20 mouse cellular contexts compared by ENCODE assay signal in genomic region chr5:39049141-39049540, GRCm38 (mm10).
"Had no signal": no experiment of that assay in that cellular context is flagged by ENCODE, and none has a peak within 500 bp of the region (broad histone marks: within the 10 kb centered on the region; RNA-seq: fewer than 3 reads in every experiment).

No protein-coding gene starts in this region.

- ATAC-seq: forebrain, embryonic 13.5 days; forebrain, embryonic 14.5 days; forebrain, embryonic 15.5 days; forebrain, embryonic 16.5 days; forebrain, postnatal 0 days had no signal

- DNase-seq: cerebellum, adult 8-10 months; cerebellum, adult 9-10 months; cerebellum, adult 9-11 months; cerebellum, postnatal 10 days; cerebellum, postnatal 14 days; cerebellum, postnatal 25 days; cerebellum, postnatal 36 days; embryo, embryonic 11 days; forebrain, postnatal 0 days; gastrocnemius, adult 2 months; gastrocnemius, postnatal 10 days; gastrocnemius, postnatal 14 days; gastrocnemius, postnatal 25 days; gastrocnemius, postnatal 36 days; heart, adult 18-20 months; heart, adult 2 months had no signal
